In the genomic region with DNA sequence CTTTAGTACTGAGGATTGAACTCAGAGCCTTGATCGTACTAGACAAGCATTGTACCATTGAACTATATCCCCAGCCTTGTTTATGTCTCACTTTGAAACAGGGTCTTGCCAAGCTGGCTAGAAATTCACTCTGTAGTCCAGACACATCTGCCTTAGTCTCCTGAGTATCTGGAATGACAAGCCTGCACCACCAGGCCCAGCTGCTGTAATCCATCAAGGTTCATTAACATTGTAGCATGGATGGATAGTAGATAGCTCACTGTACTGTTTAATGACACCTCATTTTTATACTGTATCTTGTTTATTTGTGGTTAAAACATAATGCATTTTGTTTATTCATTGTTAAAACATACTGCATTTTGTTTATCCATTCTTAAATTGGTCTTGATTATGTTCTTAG, we compare ENCODE assay signal across 18 mouse cellular contexts.
"Had no signal": no experiment of that assay in that cellular context is flagged by ENCODE, and none has a peak within 500 bp of the region (broad histone marks: within the 10 kb centered on the region; RNA-seq: fewer than 3 reads in every experiment).

No protein-coding gene starts in this region.

- H3K9ac ChIP-seq: limb, embryonic 13.5 days; liver, embryonic 12.5 days; liver, embryonic 15.5 days; lung, embryonic 15.5 days; neural tube, embryonic 13.5 days had no signal

- H3K4me1 ChIP-seq: limb, embryonic 10.5 days; limb, embryonic 13.5 days; liver, embryonic 15.5 days; lung, embryonic 15.5 days had no signal

- H3K27me3 ChIP-seq: limb, embryonic 13.5 days; liver, embryonic 12.5 days; liver, embryonic 15.5 days; lung, embryonic 15.5 days; neural tube, embryonic 13.5 days had no signal

- DNase-seq: kidney, adult 18-20 months; kidney, adult 9 months; kidney, postnatal 14 days; kidney, postnatal 4 days; liver; lung, adult 18-20 months; lung, postnatal 10 days; lung, postnatal 36 days; thymus, adult 18-20 months; thymus, postnatal 36 days had no signal

- H3K9me3 ChIP-seq: limb, embryonic 10.5 days; limb, embryonic 13.5 days; liver, embryonic 12.5 days; liver, embryonic 15.5 days; lung, embryonic 15.5 days; megakaryocyte, embryonic 14.5 days; neural tube, embryonic 13.5 days had no signal

- ATAC-seq: liver, embryonic 12.5 days had no signal

- H3K27ac ChIP-seq: limb, embryonic 10.5 days; limb, embryonic 13.5 days; liver, embryonic 12.5 days; liver, embryonic 15.5 days; lung, embryonic 15.5 days; neural tube, embryonic 13.5 days had no signal

- H3K36me3 ChIP-seq: limb, embryonic 10.5 days; limb, embryonic 13.5 days; liver, embryonic 12.5 days; liver, embryonic 15.5 days; lung, embryonic 15.5 days; neural tube, embryonic 13.5 days had no signal

- H3K4me2 ChIP-seq: limb, embryonic 13.5 days; liver, embryonic 12.5 days; liver, embryonic 15.5 days; lung, embryonic 15.5 days; midbrain, embryonic 11.5 days; neural tube, embryonic 13.5 days had no signal

- H3K4me3 ChIP-seq: limb, embryonic 10.5 days; limb, embryonic 13.5 days; liver, embryonic 12.5 days; liver, embryonic 15.5 days; lung, embryonic 15.5 days; megakaryocyte, embryonic 14.5 days; neural tube, embryonic 13.5 days had no signal
